Mouse (Mus musculus) MEL (cell line): Measurements from ENCODE around the gene Immp2l. TPM values are rescaled to one million over a fixed set of nuclear protein-coding genes. Genes with fewer than 3 reads are reported as not detected.

Experiments
- DNase-seq: peaks from one replicate; pipeline ENCODE4 v3.0.0; 2011; ENCODE audit warnings: low read depth, low spot score
- H3K27ac ChIP-seq: 2 replicates; pipeline ENCODE4 v1.5.1; 2012; ENCODE audit warnings: low read depth, mild to moderate bottlenecking, control low read depth, low read length, moderate library complexity; ENCODE audit not compliant: control insufficient read depth
- H3K27me3 ChIP-seq, 2 experiments: fragments of 150-350 bp in 1 of 2; sonication (generic) in 1 of 2; 2 replicates each; pipeline ENCODE4 v1.6.1; 2012; ENCODE audit warnings: low read length in 2 of 2, mild to moderate bottlenecking in 2 of 2, improper control_type of control experiment in 1 of 2, moderate library complexity in 1 of 2; ENCODE audit not compliant: insufficient read depth in 2 of 2, control insufficient read depth in 1 of 2
- H3K36me3 ChIP-seq, 2 experiments: 2 replicates each; pipeline ENCODE4 v1.6.1; 2012 to 2014; ENCODE audit warnings: low read length in 2 of 2, improper control_type of control experiment in 1 of 2, inconsistent platforms in 1 of 2, mild to moderate bottlenecking in 1 of 2; ENCODE audit not compliant: insufficient read depth in 2 of 2, control insufficient read depth in 1 of 2
- H3K4me1 ChIP-seq, 2 experiments: fragments of 150-350 bp in 1 of 2; sonication (generic) in 1 of 2; 2 replicates each; pipeline ENCODE4 v1.6.1; 2012; ENCODE audit warnings: low read length in 2 of 2, improper control_type of control experiment in 1 of 2, mild to moderate bottlenecking in 1 of 2; ENCODE audit not compliant: insufficient read depth in 2 of 2, control insufficient read depth in 1 of 2
- H3K4me3 ChIP-seq, 2 experiments: fragments of 150-350 bp in 1 of 2; sonication (generic) in 1 of 2; 2 replicates each; pipeline ENCODE4 v1.5.1; 2012; ENCODE audit warnings: low read depth in 2 of 2, low read length in 2 of 2, mild to moderate bottlenecking in 2 of 2, moderate library complexity in 2 of 2, control low read depth in 1 of 2, improper control_type of control experiment in 1 of 2; ENCODE audit not compliant: control insufficient read depth in 1 of 2, insufficient read depth in 1 of 2
- H3K79me2 ChIP-seq: 2 replicates; pipeline ENCODE4 v1.6.1; 2012; ENCODE audit warnings: mild to moderate bottlenecking, low read length, moderate library complexity; ENCODE audit not compliant: control insufficient read depth, poor library complexity, insufficient read depth
- H3K9ac ChIP-seq: 2 replicates; pipeline ENCODE4 v1.6.1; 2012; ENCODE audit warnings: low read depth, mild to moderate bottlenecking, control low read depth, low read length, moderate library complexity; ENCODE audit not compliant: control insufficient read depth, poor library complexity, severe bottlenecking
- H3K9me3 ChIP-seq: fragments of 150-350 bp; sonication (generic); replicated peaks from 2 replicates; pipeline ENCODE4 v1.6.1; 2012; ENCODE audit warnings: mild to moderate bottlenecking, low read length, improper control_type of control experiment, moderate library complexity; ENCODE audit not compliant: insufficient read depth
- ELF1 ChIP-seq: IDR thresholded peaks from 2 replicates; pipeline ENCODE4 v1.6.1; 2014; ENCODE audit warnings: low read depth, mild to moderate bottlenecking, inconsistent platforms, low read length, improper control_type of control experiment, moderate library complexity
- GABPA ChIP-seq: IDR thresholded peaks from 2 replicates; pipeline ENCODE4 v1.6.1; 2012; ENCODE audit warnings: low read depth, mild to moderate bottlenecking, inconsistent platforms, low read length, improper control_type of control experiment, moderate library complexity
- HCFC1 ChIP-seq: IDR thresholded peaks from 2 replicates; pipeline ENCODE4 v1.6.1; 2012; ENCODE audit warnings: low read depth, mild to moderate bottlenecking, inconsistent platforms, low read length, improper control_type of control experiment, moderate library complexity
- KAT2A ChIP-seq: conservative IDR thresholded peaks from 2 replicates; pipeline ENCODE4 v1.6.1; 2012; ENCODE audit warnings: low read depth, low read length, improper control_type of control experiment, inconsistent platforms
- MAFK ChIP-seq: IDR thresholded peaks from 2 replicates; pipeline ENCODE4 v1.6.1; 2011; ENCODE audit warnings: low read depth, mild to moderate bottlenecking, low read length, improper control_type of control experiment, borderline replicate concordance
- MAX ChIP-seq: IDR thresholded peaks from 2 replicates; pipeline ENCODE4 v1.6.1; 2011; ENCODE audit warnings: low read length, improper control_type of control experiment
- MEF2A ChIP-seq: IDR thresholded peaks from 2 replicates; pipeline ENCODE4 v1.6.1; 2014; ENCODE audit warnings: low read depth, mild to moderate bottlenecking, inconsistent platforms, low read length, improper control_type of control experiment; ENCODE audit not compliant: poor library complexity, insufficient replicate concordance, severe bottlenecking; ENCODE audit errors: extremely low read depth
- MYB ChIP-seq: IDR thresholded peaks from 2 replicates; pipeline ENCODE4 v1.6.1; 2011; ENCODE audit warnings: mild to moderate bottlenecking, low read depth, low read length, improper control_type of control experiment
- MYC ChIP-seq: IDR thresholded peaks from 2 replicates; pipeline ENCODE4 v1.6.1; 2011; ENCODE audit warnings: low read depth, mild to moderate bottlenecking, low read length, improper control_type of control experiment, moderate library complexity
- NRF1 ChIP-seq: IDR thresholded peaks from 2 replicates; pipeline ENCODE4 v1.6.1; 2014; ENCODE audit warnings: low read depth, mild to moderate bottlenecking, inconsistent platforms, low read length, improper control_type of control experiment, moderate library complexity; ENCODE audit not compliant: poor library complexity, insufficient read depth, severe bottlenecking
- POLR2A ChIP-seq, 2 experiments: IDR thresholded peaks; 2 replicates each; pipeline ENCODE4 v1.6.1; 2011 to 2012; ENCODE audit warnings: low read length in 2 of 2, mild to moderate bottlenecking in 2 of 2, control low read depth in 1 of 2, improper control_type of control experiment in 1 of 2, low read depth in 1 of 2, moderate library complexity in 1 of 2; ENCODE audit not compliant: control insufficient read depth in 1 of 2, insufficient read depth in 1 of 2, poor library complexity in 1 of 2
- POLR2AphosphoS2 ChIP-seq: IDR thresholded peaks from 2 replicates; pipeline ENCODE4 v1.6.1; 2011; ENCODE audit warnings: low read length, improper control_type of control experiment
- RAD21 ChIP-seq: IDR thresholded peaks from 2 replicates; pipeline ENCODE4 v1.6.1; 2011; ENCODE audit warnings: mild to moderate bottlenecking, low read depth, low read length, improper control_type of control experiment
- SIN3A ChIP-seq: IDR thresholded peaks from 2 replicates; pipeline ENCODE4 v1.6.1; 2012; ENCODE audit warnings: low read length, improper control_type of control experiment, inconsistent platforms
- SMC3 ChIP-seq: IDR thresholded peaks from 2 replicates; pipeline ENCODE4 v1.6.1; 2011; ENCODE audit warnings: low read depth, low read length, improper control_type of control experiment
- TBP ChIP-seq: IDR thresholded peaks from 2 replicates; pipeline ENCODE4 v1.8.0; 2011; ENCODE audit warnings: low read depth, low read length, improper control_type of control experiment
- TCF12 ChIP-seq: IDR thresholded peaks from 2 replicates; pipeline ENCODE4 v1.6.1; 2014; ENCODE audit warnings: low read depth, mild to moderate bottlenecking, inconsistent platforms, low read length, improper control_type of control experiment, moderate library complexity
- UBTF ChIP-seq: IDR thresholded peaks from 2 replicates; pipeline ENCODE4 v1.6.1; 2012; ENCODE audit warnings: low read depth, mild to moderate bottlenecking, inconsistent platforms, low read length, improper control_type of control experiment, moderate library complexity, borderline replicate concordance; ENCODE audit not compliant: insufficient read depth
- ZKSCAN1 ChIP-seq: IDR thresholded peaks from 2 replicates; pipeline ENCODE4 v1.6.1; 2012; ENCODE audit warnings: low read depth, mild to moderate bottlenecking, inconsistent platforms, low read length, improper control_type of control experiment, moderate library complexity
- polyA plus RNA-seq, 2 experiments: library from polyadenylated mRNA; stranded (reverse) in 1 of 2; unstranded in 1 of 2; fragments of >175 nt in 1 of 2; fragments of >200 nt in 1 of 2; gene quantifications; 2 replicates each; pipeline versions ENCODE4 v1.2.1 to v1.2.4; 2012; ENCODE audit warnings: low replicate concordance in 2 of 2, low read depth in 1 of 2; ENCODE audit not compliant: insufficient read length in 2 of 2, insufficient read depth in 1 of 2, missing spikeins in 1 of 2
- total RNA-seq: library from RNA; depleted of rRNA; stranded (reverse); fragments of 300-350 nt; gene quantifications from 2 replicates; pipeline ENCODE4 v1.2.3, GENCODE M21; 2012

The Immp2l gene
- total and polyA plus RNA-seq, 3 experiments: 4.0 to 5.0 TPM; not detected in 1

DNA sequence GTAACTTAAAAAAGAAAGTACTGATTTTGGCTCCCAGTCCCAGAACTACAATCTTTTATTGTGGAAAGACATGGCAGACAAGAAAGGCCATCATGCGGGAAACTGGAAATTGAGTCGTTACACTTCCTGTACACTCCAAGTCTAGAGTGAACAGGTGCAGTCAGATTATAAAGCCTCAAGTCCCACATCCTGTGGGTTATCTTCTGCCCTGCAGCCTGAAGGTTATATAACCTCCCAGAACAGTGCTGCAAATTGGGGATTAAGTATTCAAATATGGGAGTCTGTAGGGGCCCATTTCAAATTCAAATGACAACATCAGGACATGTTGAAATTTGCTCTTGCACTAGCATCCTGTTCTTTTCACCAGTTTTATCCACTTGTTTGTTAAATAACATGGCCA is 301.9 kb downstream of the Immp2l start (continued):
- TF ChIP-seq TBP: peak; percentile 40; the same call in 1 of the 2 replicates

DNA sequence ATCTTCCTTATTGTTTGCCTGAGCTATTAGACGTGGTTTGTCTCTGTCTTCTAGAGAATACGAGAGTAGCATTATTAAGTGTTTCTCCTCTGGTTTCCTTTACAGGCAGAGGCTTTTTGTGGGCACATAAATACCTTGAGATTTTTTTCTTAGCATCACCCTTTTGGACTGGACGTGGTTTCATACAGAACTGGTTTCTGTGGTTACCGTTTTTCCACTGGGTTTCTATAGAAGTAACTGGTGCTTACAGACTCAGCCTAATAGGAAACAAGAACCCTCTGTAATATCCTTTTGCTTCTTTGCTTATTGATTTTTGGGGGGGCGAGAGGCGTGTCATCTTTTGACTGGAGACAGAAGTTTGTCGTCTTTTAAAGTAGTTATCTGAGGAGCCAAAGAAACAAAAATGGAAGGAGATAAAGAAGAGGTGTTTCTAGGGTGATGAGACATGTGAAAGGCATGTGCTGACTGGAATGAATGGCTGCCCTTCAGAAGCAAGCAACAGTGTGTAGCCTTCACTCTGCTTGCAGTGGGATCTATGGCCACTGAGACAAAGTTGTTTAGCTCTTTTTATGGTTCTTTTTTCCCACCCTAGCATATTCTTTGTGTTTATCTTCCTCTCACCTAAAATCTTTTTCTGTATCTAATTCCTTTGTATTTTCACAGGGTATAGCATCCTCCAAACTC is 307.2 kb downstream of the Immp2l start:
- Histone ChIP-seq H3K4me1 (peaks cover 1 to 6% of the 10 kb centered on the region in 2 experiments), H3K79me2 (no peaks in the 10 kb centered on the region), H3K4me3 (no peak overlapping the region), H3K9ac (no peak overlapping the region)
- DNase-seq: no peak
- TF ChIP-seq ELF1: no peak
- no peak for TF ChIP-seq MEF2A
- TF ChIP-seq TBP: no peak
- TF ChIP-seq MYC: no peak
- no peak for TF ChIP-seq HCFC1
- no peak for TF ChIP-seq MYB
- TF ChIP-seq SMC3: no peak
- no peak for TF ChIP-seq POLR2A (IDR thresholded peaks at IDR 0.05; ENCODE audit: control insufficient read depth in 1 of 2, insufficient read depth in 1 of 2, low read depth in 1 of 2, low read length in 2 of 2, poor library complexity in 1 of 2)
- TF ChIP-seq NRF1: no peak
- TF ChIP-seq ZKSCAN1: no peak
- no peak for TF ChIP-seq MAFK
- no peak for TF ChIP-seq UBTF
- TF ChIP-seq, all 39 proteins: peak for 0
- Histone ChIP-seq H3K27me3 (no peaks in the 10 kb centered on the region), H3K27ac (no peak overlapping the region), H3K36me3 (peaks cover 0 to 10% of the 10 kb centered on the region in 2 experiments; a peak in 2 of 4 replicates), H3K9me3 (no peaks in the 10 kb centered on the region)

DNA sequence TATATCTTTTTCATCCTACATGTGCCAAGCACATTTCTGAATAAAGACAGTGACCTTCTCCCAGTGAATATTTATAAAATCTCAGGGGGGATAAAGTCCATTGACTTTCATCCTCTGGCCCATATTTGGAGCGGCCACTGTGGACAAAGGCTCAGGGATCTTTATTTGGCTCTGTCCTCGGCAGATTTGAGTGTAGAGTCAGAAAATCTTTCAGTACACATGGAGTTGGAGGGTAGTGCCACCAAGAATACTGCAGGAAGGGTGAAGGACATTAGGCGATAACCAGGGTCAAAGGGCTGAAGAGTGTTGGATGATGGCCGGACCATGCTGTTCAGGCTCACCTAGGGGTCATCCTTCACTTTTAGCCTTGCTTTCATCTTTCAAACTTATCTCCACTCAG is 321.7 kb downstream of the Immp2l start:
- H3K4me3 ChIP-seq: no peak overlapping the region
- TF ChIP-seq MAX (no peak), POLR2AphosphoS2 (no peak), KAT2A (no peak), TCF12 (no peak), GABPA (no peak), POLR2A (IDR thresholded peaks at IDR 0.05; ENCODE audit: control insufficient read depth in 1 of 2, insufficient read depth in 1 of 2, low read depth in 1 of 2, low read length in 2 of 2, poor library complexity in 1 of 2) (no peak), RAD21 (no peak), SIN3A (no peak), ELF1 (no peak)
- H3K9ac ChIP-seq: no peak overlapping the region
- no peaks in the 10 kb centered on the region for H3K9me3 ChIP-seq
- no peak for DNase-seq
- peaks cover 0 to 7% of the 10 kb centered on the region in 2 experiments; a peak in 2 of 4 replicates for H3K36me3 ChIP-seq
- H3K79me2 ChIP-seq: no peaks in the 10 kb centered on the region
- H3K27me3 ChIP-seq: no peaks in the 10 kb centered on the region
- H3K4me1 ChIP-seq: peaks cover 0 to 5% of the 10 kb centered on the region in 2 experiments; a peak in 3 of 4 replicates
- H3K27ac ChIP-seq: no peak overlapping the region
